Mouse (Mus musculus) lung, embryonic 15.5 days (tissue): ENCODE data around the gene Coq10b. TPM values are rescaled to one million over a fixed set of nuclear protein-coding genes. Genes with fewer than 3 reads are reported as not detected.

Experiments used
- polyA plus RNA-seq: library from polyadenylated mRNA; unstranded; fragments of >200 nt; fragmentation: Nextera tagmentation; extraction: Ambion mirVana; gene quantifications from 2 replicates; pipeline ENCODE4 v1.2.1, GENCODE M21; 2015

The Coq10b gene
- polyA plus RNA-seq, 1 experiment from 2014 or later, result 19.1 TPM

Other genes starting within 250 kb of the Coq10b start
- gene Ankrd44, start 126.4 kb upstream of the Coq10b start, polyA plus RNA-seq, result 16.6 and 18.0 TPM in 2 replicates
- 305 and 316 TPM in 2 replicates for gene Sf3b1, start 25.3 kb upstream of the Coq10b start, polyA plus RNA-seq
- 303 and 360 TPM in 2 replicates for gene Hspe1, start 35.4 kb downstream of the Coq10b start, polyA plus RNA-seq
- 330 and 331 TPM in 2 replicates for gene Hspd1, start 35.5 kb downstream of the Coq10b start, polyA plus RNA-seq
- gene Mob4, start 78.5 kb downstream of the Coq10b start, polyA plus RNA-seq, result 126 and 133 TPM in 2 replicates
- 12.9 and 13.8 TPM in 2 replicates for gene Rftn2, start 174.0 kb downstream of the Coq10b start, polyA plus RNA-seq
- gene Mars2, start 184.4 kb downstream of the Coq10b start, polyA plus RNA-seq, result 2.5 TPM in 2 replicates